Mouse (Mus musculus): ENCODE results near the gene Nxpe4.
"Not testable (repeated sequence)": the region's sequence is repeated elsewhere in the genome, so short reads cannot be mapped to it uniquely, and the experiment has no call there.

Gene Nxpe4

DNA sequence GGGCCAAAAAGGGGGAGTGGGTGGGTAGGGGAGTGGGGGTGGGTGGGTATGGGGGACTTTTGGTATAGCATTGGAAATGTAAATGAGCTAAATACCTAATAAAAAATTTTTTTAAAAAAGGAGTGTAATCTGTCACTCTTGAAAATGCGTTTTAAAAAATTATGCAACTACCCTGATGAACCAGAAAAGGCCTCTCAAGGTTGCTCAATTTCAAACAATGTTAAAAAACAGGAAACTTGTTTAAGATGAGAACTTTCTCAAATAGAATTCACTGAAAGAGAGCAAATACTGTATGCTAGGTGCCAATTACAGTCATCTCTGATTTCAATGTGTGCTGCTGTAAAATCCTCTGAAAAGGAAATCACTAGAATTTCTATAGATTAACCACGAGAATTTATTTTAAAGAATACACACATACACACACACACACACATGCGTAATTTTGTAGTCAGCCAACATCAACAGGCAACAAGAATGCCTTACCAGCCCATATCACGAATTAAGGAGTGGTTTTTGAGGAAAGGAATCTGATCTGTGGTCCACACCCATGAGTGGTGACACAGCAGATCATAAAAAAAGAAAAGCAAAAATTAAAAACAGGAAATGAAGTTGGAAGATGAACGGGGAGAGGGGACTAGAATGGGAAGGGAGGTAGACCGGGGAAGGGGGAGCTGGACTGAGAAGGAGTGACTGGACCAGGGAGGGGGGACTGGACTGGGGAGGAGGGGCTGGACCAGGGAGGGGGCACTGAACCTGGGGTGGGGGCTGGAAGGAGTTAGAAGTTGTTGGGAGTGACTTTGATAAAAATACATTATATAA lies 248.6 kb downstream of the Nxpe4 start:
- no peak for DNase-seq (ENCODE audit: low spot score in 2 of 2)

DNA sequence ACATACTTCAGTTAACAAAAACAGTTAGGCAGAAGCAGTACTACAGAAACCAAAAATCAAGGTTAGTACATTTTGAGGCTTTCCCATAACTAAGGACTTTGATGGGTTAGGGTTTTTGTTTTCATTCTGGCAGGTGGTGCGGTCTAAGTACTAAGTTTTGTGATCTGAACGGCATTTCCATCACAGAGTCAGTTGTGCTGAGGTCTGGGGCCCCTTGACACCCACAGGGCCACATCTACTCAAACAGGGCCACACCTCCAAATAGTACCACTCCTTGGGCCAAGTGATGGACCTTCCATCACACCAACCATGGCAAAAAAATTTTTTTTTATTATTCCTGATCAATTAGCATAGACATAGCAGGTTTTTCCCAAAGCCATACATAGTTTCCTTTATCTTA lies 251.8 kb downstream of the Nxpe4 start:
- no peak for DNase-seq (ENCODE audit: low spot score in 2 of 2)

DNA sequence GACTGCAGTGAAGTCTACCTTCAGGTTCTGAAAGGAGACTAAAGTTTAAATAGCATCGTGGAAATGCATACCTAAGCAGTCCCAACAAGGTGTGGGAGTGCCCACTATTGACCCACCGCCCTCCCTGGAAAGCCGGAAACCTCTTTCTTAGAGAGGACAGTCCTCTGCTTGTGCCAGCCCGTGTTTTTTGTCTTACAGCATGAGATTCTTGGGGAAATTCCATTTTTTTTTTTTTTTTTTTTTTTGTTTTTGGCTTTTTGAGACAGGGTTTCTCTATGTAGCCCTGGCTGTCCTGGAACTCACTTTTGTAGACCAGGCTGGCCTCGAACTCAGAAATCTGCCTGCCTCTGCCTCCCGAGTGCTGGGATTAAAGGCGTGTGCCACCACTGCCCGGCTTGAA lies 255.5 kb downstream of the Nxpe4 start:
- not testable (repeated sequence) for DNase-seq (ENCODE audit: low spot score in 2 of 2)

DNA sequence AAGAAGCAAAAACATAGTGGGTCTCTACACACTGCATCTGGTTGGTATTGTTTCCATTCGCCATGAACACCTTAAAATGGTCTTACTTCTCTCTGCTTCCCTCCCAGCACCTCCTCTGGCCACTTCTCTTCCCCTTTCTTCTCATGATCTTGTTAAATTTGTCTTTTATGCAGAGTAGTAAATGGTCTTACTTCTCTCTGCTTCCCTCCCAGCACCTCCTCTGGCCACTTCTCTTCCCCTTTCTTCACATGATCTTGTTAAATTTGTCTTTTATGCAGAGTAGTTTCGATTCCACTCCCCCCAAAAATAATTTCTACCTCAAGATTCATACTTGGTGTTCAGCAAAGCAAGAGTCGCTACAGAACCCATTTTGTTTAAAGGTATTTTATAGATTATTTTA lies 256.2 kb downstream of the Nxpe4 start:
- DNase-seq (ENCODE audit: low spot score in 2 of 2): no peak

DNA sequence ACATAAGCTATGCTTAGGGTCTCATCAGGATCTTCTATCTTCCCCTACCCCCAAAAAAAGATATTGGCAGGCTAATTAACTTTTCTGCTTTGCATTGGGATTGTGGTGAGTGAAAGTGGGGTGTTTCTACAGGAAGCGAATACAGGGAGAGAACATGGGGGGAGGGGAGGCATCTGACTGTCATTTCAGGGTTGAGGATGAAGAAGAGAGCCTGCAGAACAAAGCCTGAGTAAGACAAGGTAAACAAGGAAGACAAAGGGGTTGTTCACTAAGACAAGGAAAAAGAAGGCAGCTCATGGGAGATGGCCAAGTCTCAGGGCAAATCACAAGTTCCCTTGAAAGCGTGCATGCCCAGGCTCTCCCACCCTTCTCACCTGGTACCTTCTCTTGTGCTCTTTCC lies 256.6 kb downstream of the Nxpe4 start:
- no peak for DNase-seq (ENCODE audit: low spot score in 2 of 2)

DNA sequence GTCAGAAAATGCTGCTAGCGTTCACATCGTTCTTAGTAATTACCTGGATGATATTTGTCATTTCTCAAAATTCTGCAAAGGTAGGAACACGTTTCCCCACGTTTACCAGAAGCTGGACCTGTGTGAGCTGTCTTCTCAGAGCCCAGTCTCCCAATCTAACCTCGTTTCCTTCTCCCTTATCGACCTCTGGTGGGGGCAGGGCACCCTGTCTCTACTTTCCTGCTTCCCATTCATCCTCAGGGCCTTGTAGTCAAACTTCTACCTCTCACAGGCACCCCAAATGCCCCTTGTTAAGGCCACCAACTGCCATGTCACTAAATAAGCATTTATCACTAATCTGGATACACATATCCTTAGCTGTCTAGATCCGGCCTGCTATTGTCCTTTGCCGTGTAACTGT lies 257.0 kb downstream of the Nxpe4 start:
- no peak for DNase-seq (ENCODE audit: low spot score in 2 of 2)

DNA sequence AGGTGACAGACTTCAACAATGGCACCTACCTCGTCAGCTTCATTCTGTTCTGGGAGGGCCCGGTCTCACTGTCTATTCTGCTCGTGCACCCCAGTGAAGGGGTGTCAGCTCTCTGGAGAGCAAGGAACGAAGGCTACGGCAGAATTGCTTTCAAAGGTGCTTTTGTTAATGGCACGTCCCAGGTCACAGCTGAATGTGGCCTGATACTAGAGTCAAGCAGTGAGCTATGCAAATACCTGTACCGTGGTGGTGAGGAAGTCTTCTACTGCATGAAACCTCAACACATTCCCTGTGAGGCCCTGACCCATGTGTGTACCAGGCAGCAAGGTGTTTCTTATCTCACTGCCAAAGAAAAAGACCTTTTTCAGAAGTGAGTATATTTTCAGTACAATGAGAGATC lies 258.6 kb downstream of the Nxpe4 start:
- DNase-seq (ENCODE audit: low spot score in 2 of 2): no peak

DNA sequence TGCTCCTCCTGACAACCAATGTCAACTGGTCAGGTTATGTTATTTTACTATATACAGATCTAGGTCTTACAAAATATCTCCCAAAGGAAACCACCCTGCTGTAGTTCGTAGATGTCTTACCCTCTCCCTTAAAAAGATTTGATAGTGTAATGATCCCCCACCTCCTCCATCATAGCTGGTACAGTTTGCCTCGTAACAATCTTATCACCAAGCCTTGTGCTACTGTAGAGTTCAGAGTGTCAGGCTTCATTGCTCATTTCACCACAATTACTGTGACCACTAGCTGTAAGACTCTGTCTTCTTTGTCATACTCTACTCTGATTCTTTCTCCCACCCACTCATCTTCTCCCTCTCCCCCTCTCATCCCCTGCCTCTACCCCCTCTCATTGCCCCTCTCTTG lies 259.2 kb downstream of the Nxpe4 start:
- no peak for DNase-seq (ENCODE audit: low spot score in 2 of 2)

DNA sequence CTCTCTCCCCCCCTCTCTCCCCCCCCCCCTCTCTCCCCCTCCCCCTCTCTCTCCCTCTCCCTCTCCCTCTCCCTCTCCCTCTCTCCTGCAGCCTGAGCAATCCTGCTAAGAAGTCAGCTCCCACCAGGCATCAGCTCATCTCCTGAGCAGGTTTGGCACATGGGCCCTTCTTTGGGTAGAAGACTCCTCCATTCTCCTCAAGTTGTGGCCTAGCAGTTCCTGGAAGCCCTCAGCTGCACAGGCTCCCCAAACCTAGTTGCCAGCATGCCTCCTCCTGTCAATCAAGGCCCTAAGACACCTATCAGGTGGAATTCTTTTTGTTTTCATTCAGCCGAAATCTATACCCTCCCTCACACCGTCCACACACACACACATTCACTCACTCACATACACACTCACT lies 259.7 kb downstream of the Nxpe4 start:
- DNase-seq (ENCODE audit: low spot score in 2 of 2): no peak

DNA sequence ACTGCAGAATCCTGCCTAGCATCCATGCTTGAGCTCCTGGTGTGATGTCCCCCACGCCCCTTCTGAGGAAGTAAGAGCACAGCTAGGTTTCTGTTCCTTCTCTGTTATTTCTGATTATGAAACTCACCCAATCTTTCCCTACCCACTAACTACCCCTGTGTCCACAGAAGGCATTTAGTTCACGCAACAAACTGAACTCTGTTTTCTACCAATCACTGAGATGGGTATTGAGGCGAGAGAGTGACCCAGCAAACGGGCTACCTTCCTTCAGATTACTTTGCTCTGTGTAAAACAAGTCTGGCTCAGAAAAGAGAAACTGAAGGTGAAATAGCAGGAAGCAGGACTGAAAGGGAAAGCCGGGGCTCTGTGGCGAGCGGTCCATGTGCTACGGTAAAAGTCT lies 260.6 kb downstream of the Nxpe4 start:
- DNase-seq (ENCODE audit: low spot score in 2 of 2): no peak

DNA sequence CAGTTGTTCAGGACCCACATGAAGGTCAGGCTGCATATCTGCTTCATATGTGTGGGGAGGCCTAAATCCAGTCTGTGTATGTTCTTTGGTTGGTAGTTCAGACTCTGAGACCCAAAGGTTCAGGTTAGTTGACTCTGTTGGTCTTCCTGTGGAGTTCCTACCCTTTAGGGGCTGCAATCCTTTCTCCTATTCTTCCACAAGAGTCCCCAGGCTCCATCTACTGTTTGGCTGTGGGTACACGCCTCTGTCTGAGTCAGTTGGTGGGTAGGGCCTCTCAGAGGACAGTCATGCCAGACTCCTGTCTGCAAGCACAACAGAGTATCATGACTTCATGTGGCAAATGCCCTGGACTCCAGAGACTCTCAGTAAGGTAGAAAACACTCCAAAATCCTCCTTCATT lies 261.4 kb downstream of the Nxpe4 start:
- no peak for DNase-seq (ENCODE audit: low spot score in 2 of 2)

DNA sequence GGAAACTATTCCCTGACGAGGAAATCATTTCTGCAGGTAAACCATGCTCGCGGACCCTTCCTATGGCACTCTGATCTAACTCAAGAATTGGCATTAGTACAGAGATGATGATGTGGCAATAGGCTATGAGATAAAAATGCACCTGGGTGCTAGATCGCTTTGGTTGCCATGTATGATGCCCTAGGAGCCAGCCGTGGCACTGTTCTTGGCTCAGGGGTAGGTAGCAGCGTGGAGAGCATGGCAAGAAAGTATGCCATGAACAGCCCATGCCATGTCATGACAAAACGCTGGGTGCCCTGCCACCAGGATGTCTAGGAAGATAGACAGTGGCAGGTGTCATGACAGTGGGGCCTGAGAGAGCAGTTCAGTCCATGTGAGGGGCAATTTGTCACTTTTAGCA lies 265.4 kb downstream of the Nxpe4 start:
- DNase-seq (ENCODE audit: low spot score in 2 of 2): no peak

DNA sequence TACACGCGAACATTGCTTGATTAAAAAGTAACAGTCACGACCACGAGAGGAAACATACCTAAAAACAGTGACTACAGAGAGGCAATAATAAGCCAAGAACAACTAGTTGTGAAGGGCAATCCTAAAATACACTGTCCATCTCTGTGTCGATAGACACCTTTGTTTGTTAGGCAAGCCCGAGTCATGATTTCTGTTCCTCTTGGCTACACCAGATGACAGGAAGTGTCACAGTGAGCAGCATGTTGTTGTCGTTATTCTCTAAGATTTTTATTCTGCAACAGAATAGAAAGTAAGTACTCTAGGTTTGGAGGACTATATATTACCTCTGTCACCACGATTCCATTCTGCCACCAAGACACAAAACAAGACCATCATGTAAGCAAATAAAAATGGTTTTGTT lies 270.6 kb downstream of the Nxpe4 start:
- DNase-seq (ENCODE audit: low spot score in 2 of 2): no peak

DNA sequence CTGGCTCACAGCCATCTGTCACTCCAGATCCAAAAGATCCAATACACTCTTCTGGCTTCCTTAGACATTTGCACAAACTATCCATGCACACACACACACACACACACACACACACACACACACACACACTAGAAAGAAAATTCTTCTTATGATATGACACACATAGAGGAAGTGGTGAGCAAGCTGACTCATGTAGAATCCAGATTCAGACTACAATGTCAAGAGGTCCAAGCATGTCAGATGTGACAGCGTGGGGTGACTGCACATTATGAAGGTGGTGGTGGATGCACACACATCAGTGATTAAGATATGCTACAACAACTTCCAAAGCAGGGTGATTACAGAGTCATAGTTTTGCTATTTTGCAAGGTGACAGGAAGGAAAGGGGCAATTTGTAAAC lies 282.1 kb downstream of the Nxpe4 start:
- DNase-seq (ENCODE audit: low spot score in 2 of 2): no peak

DNA sequence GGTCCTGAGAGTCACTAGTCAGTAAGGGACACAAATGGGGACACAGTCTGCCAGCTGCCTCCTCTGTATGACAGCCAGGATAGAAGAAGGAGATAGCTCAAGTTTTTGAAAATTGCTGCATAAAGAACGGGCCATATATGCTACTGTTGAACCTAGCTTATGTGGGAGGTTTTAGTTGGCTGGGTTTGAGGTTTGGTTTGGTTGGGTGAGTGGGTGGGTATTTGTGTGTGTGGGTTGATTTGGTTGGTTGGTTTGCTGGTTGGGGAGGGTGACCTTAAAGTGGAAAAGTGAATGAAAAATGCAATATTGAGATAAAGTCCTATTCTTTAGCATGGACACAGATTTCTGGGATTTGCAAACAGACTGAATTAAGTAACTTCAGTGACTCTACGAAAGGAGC lies 283.0 kb downstream of the Nxpe4 start:
- DNase-seq (ENCODE audit: low spot score in 2 of 2): no peak

DNA sequence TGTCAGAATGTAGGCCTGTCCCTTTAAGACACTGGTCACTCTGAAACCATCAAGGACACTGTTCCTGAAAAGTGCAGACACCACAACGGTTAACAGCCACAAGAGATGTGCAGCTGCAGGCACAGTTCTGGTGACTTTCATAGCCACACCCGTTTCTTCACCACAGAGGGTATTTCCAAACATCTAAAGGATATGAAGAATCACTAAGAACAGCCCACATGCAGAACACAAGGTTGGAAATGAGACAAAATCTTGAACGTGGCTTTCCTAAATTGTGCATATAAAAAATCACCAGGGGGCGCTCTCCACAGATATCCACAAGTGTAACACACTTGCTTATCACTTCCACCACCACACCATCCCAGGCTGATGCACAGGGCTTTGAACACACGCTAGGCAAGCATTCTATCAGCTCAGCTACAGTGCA lies 286.0 kb downstream of the Nxpe4 start:
- no peak for DNase-seq (ENCODE audit: low spot score in 2 of 2)
